Mouse (Mus musculus) myocyte (in vitro differentiated cells): ENCODE data around the gene Ndufb10.

Source experiments
- MYOD1 ChIP-seq, 3 experiments: IDR thresholded peaks; one replicate each; pipeline ENCODE4 v1.6.1; 2011; ENCODE audit warnings: control low read depth in 2 of 3, low read depth in 2 of 3, mild to moderate bottlenecking in 2 of 3, moderate library complexity in 1 of 3; ENCODE audit not compliant: insufficient read length in 2 of 3, control insufficient read depth in 1 of 3
- POLR2A ChIP-seq: IDR thresholded peaks from one replicate; pipeline ENCODE4 v1.6.1; 2011; ENCODE audit warnings: low read depth, mild to moderate bottlenecking, control low read depth, moderate library complexity; ENCODE audit not compliant: insufficient read length

DNA sequence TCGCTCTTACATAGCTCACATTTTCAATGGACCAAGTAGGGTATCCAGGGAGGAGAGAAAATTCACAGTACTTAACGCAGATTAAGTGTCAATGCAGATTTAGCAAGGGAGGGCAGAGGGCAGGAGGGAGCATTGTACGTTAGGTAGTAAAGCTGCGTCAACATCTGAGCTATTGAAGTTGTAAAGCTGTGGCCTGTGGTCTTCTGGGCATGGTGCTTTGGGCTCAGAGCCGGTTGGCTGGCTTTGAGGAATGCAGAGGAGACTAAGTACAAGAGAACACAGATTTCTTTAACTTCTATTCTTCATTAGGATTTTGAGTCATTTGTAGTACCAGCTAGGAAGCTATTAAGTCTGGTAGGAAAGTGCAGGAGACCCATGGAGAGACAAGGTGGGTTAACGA lies 8.7 kb downstream of the Ndufb10 start:
- TF ChIP-seq MYOD1 (IDR thresholded peaks at IDR 0.05; ENCODE audit: control insufficient read depth in 1 of 3, insufficient read length in 2 of 3, low read depth in 2 of 3) (no peak), POLR2A (no peak)
